Mouse (Mus musculus) heart, postnatal 0 days (tissue): Measurements from ENCODE around the gene Spats2. TPM values are rescaled to one million over a fixed set of nuclear protein-coding genes. Genes with fewer than 3 reads are reported as not detected.

ENCODE experiments used
- ATAC-seq: fragments of 200-750 bp; cut with Nextera tagmentation; 2 replicates; pipeline ENCODE4 v1.8.0; 2017; ENCODE audit warnings: low read depth, moderate number of reproducible peaks, moderate library complexity; ENCODE audit not compliant: insufficient read depth
- DNase-seq: peaks from one replicate; pipeline ENCODE4 v3.0.0-alpha.2; 2016; ENCODE audit warnings: low spot score
- H3K27ac ChIP-seq: fragments of 300-500 bp; sonication (generic); 2 replicates; pipeline ENCODE4 v1.5.1; 2014; ENCODE audit warnings: low read depth, mild to moderate bottlenecking
- H3K27me3 ChIP-seq: fragments of 300-500 bp; sonication (generic); 2 replicates; pipeline ENCODE4 v1.6.1; 2014; ENCODE audit warnings: low read length, mixed read lengths; ENCODE audit not compliant: control insufficient read depth, insufficient read depth
- H3K36me3 ChIP-seq: fragments of 300-500 bp; sonication (generic); replicated peaks from 2 replicates; pipeline ENCODE4 v1.6.1; 2014; ENCODE audit warnings: low read length, mixed read lengths; ENCODE audit not compliant: control insufficient read depth, insufficient read depth
- H3K4me1 ChIP-seq: fragments of 300-500 bp; sonication (generic); 2 replicates; pipeline ENCODE4 v1.6.1; 2014; ENCODE audit warnings: antibody characterized with exemption; ENCODE audit not compliant: control insufficient read depth, insufficient read depth
- H3K4me2 ChIP-seq: fragments of 300-500 bp; sonication (generic); 2 replicates; pipeline ENCODE4 v1.6.1; 2014; ENCODE audit warnings: low read depth, mild to moderate bottlenecking, low read length, moderate library complexity
- H3K4me3 ChIP-seq: fragments of 300-500 bp; sonication (generic); 2 replicates; pipeline ENCODE4 v1.5.1; 2014; ENCODE audit warnings: low read depth, low read length
- H3K9ac ChIP-seq: fragments of 300-500 bp; sonication (generic); replicated peaks from 2 replicates; pipeline ENCODE4 v1.6.1; 2014; ENCODE audit warnings: low read depth, low read length, mixed read lengths
- H3K9me3 ChIP-seq: fragments of 300-500 bp; sonication (generic); replicated peaks from 2 replicates; pipeline ENCODE4 v1.6.1; 2016; ENCODE audit warnings: low read length; ENCODE audit not compliant: control insufficient read depth
- CTCF ChIP-seq: IDR thresholded peaks from 2 replicates; pipeline ENCODE4 v1.5.1; 2016; ENCODE audit warnings: antibody characterized with exemption, control low read depth, low read depth
- EP300 ChIP-seq: IDR thresholded peaks from 2 replicates; pipeline ENCODE4 v1.6.1; 2016; ENCODE audit warnings: antibody characterized with exemption, low read depth
- WGBS: fragments of 180-500 bp; shearing (Covaris S2); extraction: QIAGEN DNeasy Blood & Tissue Kit; methylation state at CpG from one replicate; pipeline ENCODE4 v1.1.7; 2014; 5-methylcytosine and 5-hydroxymethylcytosine counted together
- polyA plus RNA-seq: library from polyadenylated mRNA; unstranded; fragments of >200 nt; fragmentation: Nextera tagmentation; extraction: Ambion mirVana; gene quantifications from 2 replicates; pipeline ENCODE4 v1.2.1, GENCODE M21; 2015
- total RNA-seq: library from RNA; depleted of rRNA; stranded (reverse); fragments of >200 nt; gene quantifications from 2 replicates; pipeline ENCODE4 v1.2.3, GENCODE M21; 2014; ENCODE audit warnings: low replicate concordance

Spats2 gene
- total and polyA plus RNA-seq, 2 experiments from 2014 or later: 16.1 to 17.6 TPM

DNA sequence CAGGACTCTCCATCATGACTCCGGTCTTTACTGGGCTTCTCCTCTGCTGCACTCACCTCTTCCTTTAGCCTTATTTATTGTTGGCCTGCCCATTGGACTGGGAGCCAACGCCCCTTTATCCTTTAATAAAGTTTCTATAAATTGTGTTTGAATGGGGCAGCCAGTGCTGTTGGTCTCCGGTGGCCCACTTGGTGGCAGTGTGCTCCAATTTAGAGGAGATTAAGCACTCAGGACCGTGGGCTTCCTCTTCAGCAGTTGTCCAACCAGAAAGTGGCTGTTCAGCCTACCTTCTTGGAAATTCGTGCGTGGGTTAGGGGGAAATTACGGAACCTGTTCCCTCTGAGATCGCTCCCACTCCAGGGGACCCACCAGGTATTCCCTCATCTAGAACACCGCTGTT lies 42.5 kb upstream of the Spats2 start:
- H3K4me3 ChIP-seq: no peak overlapping the region
- DNase-seq (peak; percentile 52), ATAC-seq (no peak)
- no peak overlapping the region for H3K9ac ChIP-seq
- peaks cover 47% of the 10 kb centered on the region for H3K27me3 ChIP-seq
- peak; percentile 65 for TF ChIP-seq CTCF
- no peak for TF ChIP-seq EP300
- H3K36me3 ChIP-seq: peaks cover 34% of the 10 kb centered on the region
- H3K9me3 ChIP-seq: no peaks in the 10 kb centered on the region
- H3K4me2 ChIP-seq: no peak overlapping the region
- WGBS: 69% methylated on average over 9 of the region's 9 CpGs
- no peaks in the 10 kb centered on the region for H3K4me1 ChIP-seq
- no peak overlapping the region for H3K27ac ChIP-seq

DNA sequence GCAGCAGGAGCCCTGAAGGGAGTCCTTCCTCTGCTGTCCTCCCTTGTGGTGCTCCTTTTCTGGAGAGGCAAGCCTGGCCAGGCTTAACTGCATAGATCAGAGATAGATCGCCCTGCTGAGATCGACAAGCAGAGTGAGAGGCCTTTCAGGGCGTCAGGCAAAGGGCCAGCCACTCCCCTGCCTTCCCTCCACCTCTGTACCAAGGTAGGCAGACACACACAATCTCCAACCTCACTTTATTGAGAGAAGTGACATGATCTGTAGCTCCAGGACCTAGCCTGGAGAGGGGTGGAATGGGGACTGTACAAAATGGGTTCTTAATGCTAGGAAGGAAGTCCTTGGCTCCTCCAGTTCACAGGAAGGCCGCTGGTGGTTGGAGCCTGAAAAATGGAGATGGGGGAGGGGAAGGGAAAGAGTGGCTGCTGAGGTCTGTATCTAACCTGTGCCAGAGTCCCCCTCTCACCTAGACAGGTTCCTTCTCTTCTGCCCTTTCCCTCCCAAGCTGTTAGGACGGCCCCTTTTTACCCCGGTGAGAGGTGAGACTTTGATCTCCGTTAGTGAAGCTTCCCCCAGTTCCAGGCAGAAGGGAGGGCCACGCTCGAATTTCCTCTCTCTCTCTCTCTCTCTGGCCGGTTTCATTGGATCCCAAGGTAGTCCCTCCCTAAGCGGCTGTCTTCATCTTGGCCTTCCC lies 41.7 kb upstream of the Spats2 start:
- Histone ChIP-seq H3K9ac (no peak overlapping the region), H3K4me3 (no peak overlapping the region)
- no peak for ATAC-seq

DNA sequence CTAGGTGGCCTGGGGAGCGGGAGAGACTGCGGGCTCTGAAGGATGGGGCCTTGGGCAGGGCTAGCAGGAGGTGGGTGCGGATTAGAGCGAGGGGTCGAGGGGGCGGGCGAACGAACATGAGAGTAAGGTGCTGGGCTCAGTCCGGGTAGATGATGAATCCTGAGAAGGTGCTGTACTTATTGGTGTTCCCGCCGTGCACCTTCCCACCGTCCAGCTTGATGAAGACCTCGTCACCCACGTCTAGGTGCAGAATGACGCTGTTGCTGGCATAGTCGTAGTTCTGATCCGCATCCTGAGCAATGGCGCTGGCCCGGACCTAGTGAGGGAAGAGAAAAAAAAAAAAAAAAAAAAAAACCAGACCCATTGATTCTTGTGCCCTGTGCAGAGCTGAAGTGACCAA lies 41.1 kb upstream of the Spats2 start:
- no peaks in the 10 kb centered on the region for H3K9me3 ChIP-seq
- no peak for TF ChIP-seq EP300
- H3K27ac ChIP-seq: no peak overlapping the region
- WGBS: 26% methylated on average over 19 of the region's 19 CpGs
- H3K4me3 ChIP-seq: no peak overlapping the region
- no peak for ATAC-seq
- H3K27me3 ChIP-seq: peaks cover 61% of the 10 kb centered on the region
- DNase-seq: no peak
- H3K36me3 ChIP-seq: peaks cover 30% of the 10 kb centered on the region
- H3K4me2 ChIP-seq: no peak overlapping the region
- no peak overlapping the region for H3K9ac ChIP-seq
- H3K4me1 ChIP-seq: no peaks in the 10 kb centered on the region

More for the DNA sequence above, 41.7 kb upstream of the Spats2 start:
- Histone ChIP-seq H3K27me3 (peaks cover 55% of the 10 kb centered on the region), H3K36me3 (peaks cover 30% of the 10 kb centered on the region), H3K4me1 (no peaks in the 10 kb centered on the region), H3K4me2 (no peak overlapping the region), H3K27ac (no peak overlapping the region), H3K9me3 (no peaks in the 10 kb centered on the region)
- DNase-seq: no peak
- TF ChIP-seq EP300 (no peak), CTCF (no peak)
- WGBS: 19% methylated on average over 11 of the region's 11 CpGs

DNA sequence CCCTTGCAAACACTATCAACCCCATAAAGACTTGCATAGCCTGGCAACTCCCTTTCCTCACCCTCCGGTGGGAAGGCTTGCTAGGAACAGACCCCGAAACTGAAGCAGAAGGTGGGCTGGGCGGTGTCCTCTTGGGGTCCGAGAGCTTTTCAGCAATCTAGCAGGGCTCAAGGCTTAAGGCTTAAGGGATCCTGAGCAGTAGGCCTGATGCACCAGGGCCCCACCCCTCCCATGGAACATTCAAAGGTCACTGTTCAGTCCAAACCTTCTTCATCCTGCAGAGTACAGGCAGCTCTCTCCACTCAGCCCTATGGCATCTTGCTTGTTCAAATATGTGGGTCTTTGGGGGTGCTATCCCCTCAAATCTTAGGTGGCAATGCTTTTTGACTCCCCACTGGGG lies 39.7 kb upstream of the Spats2 start:
- peaks cover 20% of the 10 kb centered on the region for H3K36me3 ChIP-seq
- DNase-seq: no peak
- H3K27ac ChIP-seq: no peak overlapping the region
- no peak overlapping the region for H3K9ac ChIP-seq
- no peak overlapping the region for H3K4me2 ChIP-seq
- no peak for TF ChIP-seq EP300
- no peak for TF ChIP-seq CTCF
- 82% methylated on average over 4 of the region's 4 CpGs for WGBS
- peaks cover 74% of the 10 kb centered on the region for H3K27me3 ChIP-seq
- ATAC-seq: no peak
- H3K4me1 ChIP-seq: no peaks in the 10 kb centered on the region
- H3K9me3 ChIP-seq: no peaks in the 10 kb centered on the region
- no peak overlapping the region for H3K4me3 ChIP-seq

DNA sequence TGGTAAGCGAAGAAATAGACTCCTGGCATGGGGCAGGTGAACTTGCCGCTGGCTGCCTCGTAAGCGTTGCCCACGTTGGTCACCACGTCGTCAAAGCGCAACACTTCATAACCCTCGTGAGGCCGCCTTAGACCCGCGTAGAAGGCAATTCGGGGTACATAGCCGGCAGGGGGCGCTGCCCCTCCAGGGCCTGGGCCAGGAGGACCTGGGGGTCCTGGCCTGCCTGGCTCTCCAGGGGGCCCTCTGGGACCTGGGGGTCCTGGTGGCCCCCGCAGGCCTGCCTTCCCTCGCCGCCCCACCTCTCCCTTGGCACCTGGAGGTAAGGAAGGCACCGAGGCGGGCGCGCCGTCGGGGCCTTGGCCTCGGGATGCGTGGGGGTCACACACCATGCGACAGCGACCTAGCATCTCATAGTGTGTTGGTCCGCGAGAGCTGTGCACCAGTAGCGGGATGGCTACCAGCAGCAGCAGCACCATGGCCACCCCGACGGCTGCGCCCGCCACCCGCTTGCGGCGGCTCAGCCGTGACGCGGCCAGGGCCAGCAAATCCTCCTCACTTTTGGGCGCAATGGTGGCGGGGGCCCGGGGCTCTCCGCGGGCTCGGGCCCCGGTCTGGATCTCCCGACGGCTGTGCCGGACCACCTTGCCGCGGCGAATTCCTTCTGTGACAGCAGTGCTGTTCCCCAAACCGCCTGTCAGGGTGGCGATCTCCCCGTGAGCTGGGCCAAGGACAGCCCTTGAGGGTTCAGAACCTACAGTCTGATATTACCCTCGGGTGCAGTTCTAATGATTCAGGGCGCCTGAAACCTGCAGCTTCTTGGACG lies 38.3 kb upstream of the Spats2 start, which contains the start of gene C1ql4:
C1ql4 (minus strand) TSS at position 565 of the 823 bp plus-strand sequence.
- no peak for TF ChIP-seq EP300
- peak; percentile 40 for TF ChIP-seq CTCF
- H3K27ac ChIP-seq: no peak within 1 kb of the TSS
- H3K27me3 ChIP-seq: peaks cover 87% of the 10 kb centered on the region
- H3K4me3 ChIP-seq: peak within 1 kb of the TSS; percentile 35
- WGBS: 9% methylated on average over 60 of the region's 60 CpGs
- H3K36me3 ChIP-seq: peaks cover 7% of the 10 kb centered on the region
- DNase-seq (no peak), ATAC-seq (no peak)
- no peaks in the 10 kb centered on the region for H3K9me3 ChIP-seq
- no peaks in the 10 kb centered on the region for H3K4me1 ChIP-seq
- peak within 1 kb of the TSS; percentile 47 for H3K4me2 ChIP-seq
- no peak within 1 kb of the TSS for H3K9ac ChIP-seq
